Mouse (Mus musculus): ENCODE data around the gene Nol4l. TPM values are rescaled to one million over a fixed set of nuclear protein-coding genes. Genes with fewer than 3 reads are reported as not detected.

Gene Nol4l
- total and polyA plus RNA-seq, 3 experiments = 4.4 to 7.1 TPM; not detected in 1

- Histone ChIP-seq H3K79me2 (ENCODE audit: control insufficient read depth, insufficient read depth, low read length, poor library complexity) (no peaks in the 10 kb centered on the region), H3K9me3 (replicated peaks; ENCODE audit: insufficient read depth, low read length) (no peaks in the 10 kb centered on the region), H3K9ac (ENCODE audit: control insufficient read depth, low read depth, low read length, poor library complexity, severe bottlenecking) (no peak overlapping the region), H3K4me3 (ENCODE audit: control insufficient read depth in 1 of 2, insufficient read depth in 1 of 2, low read depth in 2 of 2, low read length in 2 of 2) (no peak overlapping the region), H3K4me1 (ENCODE audit: control insufficient read depth in 1 of 2, insufficient read depth in 2 of 2, low read length in 2 of 2) (no peaks in the 10 kb centered on the region), H3K27me3 (ENCODE audit: control insufficient read depth in 1 of 2, insufficient read depth in 2 of 2, low read length in 2 of 2) (no peaks in the 10 kb centered on the region), H3K27ac (ENCODE audit: control insufficient read depth, low read depth, low read length) (no peak overlapping the region), H3K36me3 (ENCODE audit: control insufficient read depth in 1 of 2, insufficient read depth in 2 of 2, low read length in 2 of 2) (peaks cover 0 to 9% of the 10 kb centered on the region in 2 experiments; a peak in 2 of 4 replicates)
- TF ChIP-seq EP300 (IDR thresholded peaks at IDR 0.05; ENCODE audit: low read depth in 1 of 2, low read length in 2 of 2) (no peak), MAZ (IDR thresholded peaks at IDR 0.05; ENCODE audit: low read depth, low read length) (no peak), CHD1 (IDR thresholded peaks at IDR 0.05; ENCODE audit: low read depth, low read length) (no peak), TCF12 (IDR thresholded peaks at IDR 0.05; ENCODE audit: low read depth, low read length) (no peak), MAX (IDR thresholded peaks at IDR 0.05; ENCODE audit: low read length) (no peak), NELFE (IDR thresholded peaks at IDR 0.05; ENCODE audit: low read depth, low read length) (no peak), POLR2AphosphoS2 (IDR thresholded peaks at IDR 0.05; ENCODE audit: low read length) (no peak), ZC3H11A (IDR thresholded peaks at IDR 0.05; ENCODE audit: low read depth, low read length) (no peak), MEF2A (IDR thresholded peaks at IDR 0.05; ENCODE audit: extremely low read depth, insufficient replicate concordance, low read depth, low read length, poor library complexity, severe bottlenecking) (no peak), ELF1 (IDR thresholded peaks at IDR 0.05; ENCODE audit: low read depth, low read length) (no peak), ZKSCAN1 (IDR thresholded peaks at IDR 0.05; ENCODE audit: low read depth, low read length) (no peak), TAL1 (IDR thresholded peaks at IDR 0.05; ENCODE audit: low read length) (no peak), E2F4 (IDR thresholded peaks at IDR 0.05; ENCODE audit: borderline replicate concordance, low read depth, low read length) (no peak), MYC (IDR thresholded peaks at IDR 0.05; ENCODE audit: low read depth, low read length) (no peak), USF1 (IDR thresholded peaks at IDR 0.05; ENCODE audit: low read depth, low read length) (no peak), NRF1 (IDR thresholded peaks at IDR 0.05; ENCODE audit: insufficient read depth, low read depth, low read length, poor library complexity, severe bottlenecking) (no peak), ETS1 (IDR thresholded peaks at IDR 0.05; ENCODE audit: low read depth, low read length) (no peak), SMC3 (IDR thresholded peaks at IDR 0.05; ENCODE audit: low read depth, low read length) (no peak), CHD2 (IDR thresholded peaks at IDR 0.05; ENCODE audit: low read length) (no peak)
- no peak for DNase-seq (ENCODE audit: low read depth, low spot score)
Observed at GRCm38 (mm10) chr2:153404062-153404461, 125.7 kb downstream of the Nol4l start.

- TF ChIP-seq ELF1 (IDR thresholded peaks at IDR 0.05; ENCODE audit: low read depth, low read length) (no peak), NRF1 (IDR thresholded peaks at IDR 0.05; ENCODE audit: insufficient read depth, low read depth, low read length, poor library complexity, severe bottlenecking) (no peak)
- no peak overlapping the region for H3K4me3 ChIP-seq (ENCODE audit: control insufficient read depth in 1 of 2, insufficient read depth in 1 of 2, low read depth in 2 of 2, low read length in 2 of 2)
Observed at GRCm38 (mm10) chr2:153399166-153399565, 130.6 kb downstream of the Nol4l start.

More at GRCm38 (mm10) chr2:153399166-153399565, 130.6 kb downstream of the Nol4l start:
- no peak overlapping the region for H3K9ac ChIP-seq (ENCODE audit: control insufficient read depth, low read depth, low read length, poor library complexity, severe bottlenecking)
- no peak overlapping the region for H3K27ac ChIP-seq (ENCODE audit: control insufficient read depth, low read depth, low read length)
- no peaks in the 10 kb centered on the region for H3K27me3 ChIP-seq (ENCODE audit: control insufficient read depth in 1 of 2, insufficient read depth in 2 of 2, low read length in 2 of 2)
- H3K36me3 ChIP-seq (ENCODE audit: control insufficient read depth in 1 of 2, insufficient read depth in 2 of 2, low read length in 2 of 2) = peaks cover 0 to 29% of the 10 kb centered on the region in 2 experiments; a peak in 2 of 4 replicates
- no peaks in the 10 kb centered on the region for H3K4me1 ChIP-seq (ENCODE audit: control insufficient read depth in 1 of 2, insufficient read depth in 2 of 2, low read length in 2 of 2)
- no peak for DNase-seq (ENCODE audit: low read depth, low spot score)
- no peaks in the 10 kb centered on the region; the same call in 1 of the 2 replicates for H3K79me2 ChIP-seq (ENCODE audit: control insufficient read depth, insufficient read depth, low read length, poor library complexity)
- H3K9me3 ChIP-seq (replicated peaks; ENCODE audit: insufficient read depth, low read length) = no peaks in the 10 kb centered on the region

Measured in MEL (cell line).